Mouse (Mus musculus): ENCODE data around the gene Pxylp1.

GRCm38 (mm10) chr9:96916620-96917538 lies 24.4 kb upstream of the Pxylp1 start:
- TF ChIP-seq CTCF (IDR thresholded peaks at IDR 0.05): peak; percentile 100
- no peak for TF ChIP-seq EP300 (IDR thresholded peaks at IDR 0.05)
